In the genomic region with DNA sequence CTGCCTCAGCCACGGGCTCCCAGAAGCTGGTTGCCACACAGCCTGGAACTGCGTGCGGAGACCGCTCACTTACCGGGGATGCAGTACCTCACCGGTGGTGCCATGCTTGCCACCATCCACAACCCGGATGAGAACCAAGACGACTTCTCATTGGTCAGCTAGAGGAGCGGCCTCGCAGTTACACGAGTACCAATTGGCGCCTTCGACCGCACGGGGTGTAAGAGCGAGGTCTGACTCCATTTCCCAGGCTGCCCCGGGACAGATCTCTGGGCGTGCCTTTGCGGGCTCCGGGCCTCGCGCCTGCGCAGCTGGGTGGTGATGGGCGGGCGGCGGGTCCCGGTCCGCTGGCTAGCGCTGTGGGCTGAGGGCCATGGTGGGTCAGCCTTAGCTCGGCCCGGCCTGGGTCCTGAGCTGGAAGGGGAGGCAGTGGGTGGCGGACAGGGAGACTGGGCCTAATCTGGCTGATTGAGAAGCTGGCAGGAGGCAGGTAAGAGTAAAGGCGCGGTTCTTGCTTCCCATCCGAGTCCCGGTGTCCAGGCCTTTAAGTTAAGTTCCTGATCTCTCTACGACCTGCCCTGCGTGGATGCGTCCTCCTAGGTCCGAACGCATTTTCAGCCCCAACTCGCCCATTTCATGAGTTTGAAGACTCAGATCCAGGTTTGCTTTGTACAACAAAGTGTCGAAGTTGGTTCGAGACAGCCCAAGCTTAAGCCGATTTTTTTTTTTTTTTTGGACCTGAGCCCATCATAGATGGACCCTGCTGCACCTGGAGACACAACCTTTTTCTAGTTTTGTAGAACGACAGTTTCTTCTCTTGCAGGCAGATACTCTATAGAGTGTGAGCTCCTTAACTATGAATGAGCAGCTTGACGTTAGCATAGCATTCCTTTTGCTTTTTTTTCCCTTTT, we compare ENCODE assay signal across 7 mouse cellular contexts. TPM values are rescaled to one million over a fixed set of nuclear protein-coding genes. Genes with fewer than 3 reads are reported as not detected.
A peak's percentile ranks its signal among the peaks of the same experiment; 100 is the strongest.
DNase-seq lines count a peak whose midpoint lies in the region; ATAC-seq lines count a peak whose summit lies in the region.

A gene (minus strand): TSS at position 245 of the 908 bp plus-strand sequence.
A gene (plus strand): TSS at position 302 of the 908 bp plus-strand sequence.

- no peaks in the 10 kb centered on the region for H3K4me1 ChIP-seq in embryonic facial prominence, embryonic 11.5 days (ENCODE audit: control insufficient read depth, insufficient read depth, low read length)
- H3K4me1 ChIP-seq in limb, embryonic 10.5 days: peaks cover 18% of the 10 kb centered on the region
- peaks cover 28% of the 10 kb centered on the region for H3K4me1 ChIP-seq in midbrain, embryonic 13.5 days (replicated peaks)

- DNase-seq in adrenal gland, postnatal 14 days: peak; percentile 99
- DNase-seq in embryonic facial prominence, embryonic 11.5 days (ENCODE audit: low spot score): peak; percentile 98
- peak; percentile 99 for DNase-seq in kidney, adult 11 months
- peak; percentile 98 for DNase-seq in limb, embryonic 10.5 days (ENCODE audit: low spot score)
- DNase-seq in spleen, adult 12 weeks (ENCODE audit: low spot score): peak; percentile 95

- peak; percentile 100 for ATAC-seq in embryonic facial prominence, embryonic 11.5 days (replicated peaks; ENCODE audit: insufficient number of reproducible peaks, low FRiP score, low TSS enrichment, low read depth)
- ATAC-seq in granulocyte monocyte progenitor cell, adult 5-6 weeks (replicated peaks; ENCODE audit: poor library complexity, severe bottlenecking): peak; percentile 94
- ATAC-seq in midbrain, embryonic 13.5 days: peak; percentile 100

- peak within 1 kb of the TSS; percentile 88 for H3K9ac ChIP-seq in embryonic facial prominence, embryonic 11.5 days (replicated peaks; ENCODE audit: low read length)
- peak within 1 kb of the TSS; percentile 85 for H3K9ac ChIP-seq in midbrain, embryonic 13.5 days (replicated peaks)

- no peaks in the 10 kb centered on the region for H3K27me3 ChIP-seq in embryonic facial prominence, embryonic 11.5 days (ENCODE audit: control insufficient read depth, insufficient read depth, low read length)
- H3K27me3 ChIP-seq in limb, embryonic 10.5 days (ENCODE audit: low read depth, poor library complexity, severe bottlenecking): no peaks in the 10 kb centered on the region
- no peaks in the 10 kb centered on the region for H3K27me3 ChIP-seq in midbrain, embryonic 13.5 days

- no peak within 1 kb of the TSS for H3K27ac ChIP-seq in embryonic facial prominence, embryonic 11.5 days (replicated peaks; ENCODE audit: low read depth, low read length)
- peak within 1 kb of the TSS; percentile 89 for H3K27ac ChIP-seq in limb, embryonic 10.5 days
- H3K27ac ChIP-seq in midbrain, embryonic 13.5 days: peak within 1 kb of the TSS; percentile 51

- H3K4me2 ChIP-seq in embryonic facial prominence, embryonic 11.5 days (ENCODE audit: low read depth, low read length): peak within 1 kb of the TSS; percentile 48
- H3K4me2 ChIP-seq in midbrain, embryonic 13.5 days (replicated peaks): peak within 1 kb of the TSS; percentile 85

- peak within 1 kb of the TSS; percentile 85 for H3K4me3 ChIP-seq in embryonic facial prominence, embryonic 11.5 days (ENCODE audit: low read depth, low read length)
- H3K4me3 ChIP-seq in limb, embryonic 10.5 days: peak within 1 kb of the TSS; percentile 92
- peak within 1 kb of the TSS; percentile 86 for H3K4me3 ChIP-seq in midbrain, embryonic 13.5 days (replicated peaks)

- no peaks in the 10 kb centered on the region for H3K9me3 ChIP-seq in embryonic facial prominence, embryonic 11.5 days (replicated peaks; ENCODE audit: control insufficient read depth, low read length)
- no peaks in the 10 kb centered on the region for H3K9me3 ChIP-seq in limb, embryonic 10.5 days (replicated peaks)
- no peaks in the 10 kb centered on the region for H3K9me3 ChIP-seq in midbrain, embryonic 13.5 days

- H3K36me3 ChIP-seq in embryonic facial prominence, embryonic 11.5 days (replicated peaks; ENCODE audit: control insufficient read depth, insufficient read depth, low read depth, low read length): no peaks in the 10 kb centered on the region; the same call in none of the 2 replicates
- H3K36me3 ChIP-seq in limb, embryonic 10.5 days: peaks cover 54% of the 10 kb centered on the region
- peaks cover 28% of the 10 kb centered on the region for H3K36me3 ChIP-seq in midbrain, embryonic 13.5 days

- WGBS in embryonic facial prominence, embryonic 11.5 days: under 1% methylated on average over 47 of the region's 47 CpGs
- WGBS in limb, embryonic 10.5 days: under 1% methylated on average over 47 of the region's 47 CpGs
- WGBS in midbrain, embryonic 13.5 days: under 1% methylated on average over 47 of the region's 47 CpGs

RNA-seq across cellular contexts. Expression of the first gene that starts in this region (rescaled TPM):
- total RNA-seq in adrenal gland, postnatal 14 days (2021): 23.9 and 25.4 TPM in 2 replicates
- 80.3 and 82.4 TPM in 2 replicates for polyA plus RNA-seq in embryonic facial prominence, embryonic 11.5 days (2014; fragmentation: Nextera tagmentation; extraction: Ambion mirVana)
- total RNA-seq in granulocyte monocyte progenitor cell, adult 5-6 weeks (2014; fragmentation: Nextera tagmentation): 62.5 and 87.5 TPM in 2 replicates
- total RNA-seq in granulocyte monocyte progenitor cell, adult 5-6 weeks (2017): 69.5 and 82.4 TPM in 2 replicates
- polyA plus RNA-seq in limb, embryonic 10.5 days (2016; fragmentation: Nextera tagmentation; extraction: Ambion mirVana): 91.7 and 102 TPM in 2 replicates
- 68.5 and 70.0 TPM in 2 replicates for polyA plus RNA-seq in midbrain, embryonic 13.5 days (2015; fragmentation: Nextera tagmentation; extraction: Ambion mirVana)

RNA-seq across cellular contexts. Expression of the second gene that starts in this region (rescaled TPM):
- total RNA-seq in adrenal gland, postnatal 14 days (2021): 31.4 and 31.8 TPM in 2 replicates
- polyA plus RNA-seq in embryonic facial prominence, embryonic 11.5 days (2014; fragmentation: Nextera tagmentation; extraction: Ambion mirVana): 64.0 and 71.1 TPM in 2 replicates
- 77.4 and 78.5 TPM in 2 replicates for total RNA-seq in granulocyte monocyte progenitor cell, adult 5-6 weeks (2014; fragmentation: Nextera tagmentation)
- 42.4 and 47.2 TPM in 2 replicates for total RNA-seq in granulocyte monocyte progenitor cell, adult 5-6 weeks (2017)
- polyA plus RNA-seq in limb, embryonic 10.5 days (2016; fragmentation: Nextera tagmentation; extraction: Ambion mirVana): 92.0 and 96.5 TPM in 2 replicates
- 86.1 and 87.6 TPM in 2 replicates for polyA plus RNA-seq in midbrain, embryonic 13.5 days (2015; fragmentation: Nextera tagmentation; extraction: Ambion mirVana)
